Mouse (Mus musculus): ENCODE results near the gene Ezh1. TPM values are rescaled to one million over a fixed set of nuclear protein-coding genes. Genes with fewer than 3 reads are reported as not detected.
A peak's percentile ranks its signal among the peaks of the same experiment; 100 is the strongest.

The Ezh1 gene
- total RNA-seq (2014; fragmentation: Nextera tagmentation) = 18.2 and 20.6 TPM in 2 replicates
- total RNA-seq (2017) = 13.8 and 20.3 TPM in 2 replicates

DNA sequence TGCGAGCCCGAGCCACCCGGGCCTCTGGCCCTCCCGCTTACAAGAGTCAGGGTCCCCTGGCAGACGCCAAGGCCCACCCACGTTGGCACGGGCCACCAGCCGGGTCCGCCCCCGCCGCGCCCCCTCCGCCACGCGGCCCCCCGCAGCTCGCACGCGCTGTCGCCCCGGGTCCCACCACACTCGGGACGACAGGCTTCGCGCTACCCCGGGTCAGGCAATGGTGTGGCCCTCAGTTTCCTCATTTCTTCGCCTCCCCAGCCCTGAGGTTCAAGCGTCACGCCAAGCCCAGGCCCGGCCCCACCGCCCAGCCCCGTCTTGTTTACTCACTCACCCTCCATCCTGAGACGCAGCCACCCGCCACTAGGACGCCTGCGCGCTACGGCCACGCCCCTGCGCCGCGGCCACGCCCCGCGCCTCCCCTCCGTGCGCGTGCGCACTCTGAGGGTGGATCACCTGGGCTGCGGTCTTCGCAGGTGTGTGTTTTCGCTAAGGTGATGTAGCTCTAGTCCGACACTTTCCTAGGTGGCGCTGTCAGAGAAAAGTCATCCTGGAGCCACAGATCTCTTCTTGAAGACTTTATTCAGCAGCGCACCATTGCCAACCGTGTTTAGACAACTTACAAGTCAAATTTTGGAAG lies at the start of gene Ezh1:
Ezh1 (minus strand) TSS at position 399 of the 637 bp plus-strand sequence.
- peak; percentile 90 for ATAC-seq (replicated peaks; ENCODE audit: low FRiP score, low TSS enrichment, poor library complexity, severe bottlenecking)

DNA sequence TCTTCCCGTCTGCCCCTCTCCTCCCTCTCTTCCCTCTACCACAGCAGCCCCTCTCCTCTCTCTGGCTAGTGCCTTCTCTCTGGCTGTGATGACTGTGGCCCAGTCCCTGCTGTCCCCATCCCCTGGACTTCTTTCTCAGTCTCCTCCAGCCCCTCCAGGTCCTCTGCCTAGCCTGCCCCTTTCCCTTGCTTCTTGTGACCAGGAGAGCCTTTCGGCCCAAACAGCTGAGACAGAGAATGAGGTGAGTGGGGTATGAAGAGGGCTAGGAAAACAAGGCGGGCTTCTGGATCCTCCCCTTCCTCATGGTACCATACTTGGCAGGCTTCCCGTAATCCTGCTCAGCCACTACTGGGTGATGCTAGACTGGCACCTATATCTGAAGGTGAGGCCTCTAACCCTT lies 49.0 kb upstream of the Ezh1 start:
- no peak for ATAC-seq (replicated peaks; ENCODE audit: low FRiP score, low TSS enrichment, poor library complexity, severe bottlenecking)

- ATAC-seq (replicated peaks; ENCODE audit: low FRiP score, low TSS enrichment, poor library complexity, severe bottlenecking) = no peak
These were observed 46.2 kb upstream of the Ezh1 start for GRCm38 (mm10) chr11:101272446-101272845.

DNA sequence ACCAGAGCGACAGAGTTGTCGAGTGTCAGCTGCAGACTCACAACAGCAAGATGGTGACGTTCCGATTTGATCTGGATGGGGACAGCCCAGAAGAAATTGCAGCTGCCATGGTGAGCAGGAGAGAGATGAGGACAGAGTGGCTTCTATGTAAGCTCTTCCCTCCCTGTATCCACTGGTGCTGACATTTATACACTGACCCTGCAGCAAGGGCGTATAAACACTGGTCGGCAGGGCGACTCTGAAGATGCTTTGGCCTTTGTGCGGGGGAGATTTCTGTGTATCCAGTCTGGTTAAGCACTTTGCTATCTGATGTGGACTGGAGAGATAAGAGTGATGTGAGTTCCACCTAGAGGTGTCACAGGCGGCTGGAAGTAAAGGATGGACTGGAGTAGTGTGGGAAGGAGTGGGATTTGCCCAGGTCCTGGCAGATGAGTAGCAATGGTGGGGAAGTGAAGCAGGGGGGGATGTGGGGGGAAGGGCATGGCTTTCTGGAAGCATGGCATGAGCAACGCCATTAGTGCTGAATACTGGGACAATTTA lies 43.4 kb upstream of the Ezh1 start:
- no peak for ATAC-seq (replicated peaks; ENCODE audit: low FRiP score, low TSS enrichment, poor library complexity, severe bottlenecking)

GRCm38 (mm10) chr11:101265906-101266305 lies 39.6 kb upstream of the Ezh1 start:
- ATAC-seq (replicated peaks; ENCODE audit: low FRiP score, low TSS enrichment, poor library complexity, severe bottlenecking) = no peak

- no peak for ATAC-seq (replicated peaks; ENCODE audit: low FRiP score, low TSS enrichment, poor library complexity, severe bottlenecking)
These were observed 38.8 kb upstream of the Ezh1 start for GRCm38 (mm10) chr11:101264954-101265471.

- ATAC-seq (replicated peaks; ENCODE audit: low FRiP score, low TSS enrichment, poor library complexity, severe bottlenecking) = no peak
These were observed 37.7 kb upstream of the Ezh1 start for GRCm38 (mm10) chr11:101263989-101264280.

DNA sequence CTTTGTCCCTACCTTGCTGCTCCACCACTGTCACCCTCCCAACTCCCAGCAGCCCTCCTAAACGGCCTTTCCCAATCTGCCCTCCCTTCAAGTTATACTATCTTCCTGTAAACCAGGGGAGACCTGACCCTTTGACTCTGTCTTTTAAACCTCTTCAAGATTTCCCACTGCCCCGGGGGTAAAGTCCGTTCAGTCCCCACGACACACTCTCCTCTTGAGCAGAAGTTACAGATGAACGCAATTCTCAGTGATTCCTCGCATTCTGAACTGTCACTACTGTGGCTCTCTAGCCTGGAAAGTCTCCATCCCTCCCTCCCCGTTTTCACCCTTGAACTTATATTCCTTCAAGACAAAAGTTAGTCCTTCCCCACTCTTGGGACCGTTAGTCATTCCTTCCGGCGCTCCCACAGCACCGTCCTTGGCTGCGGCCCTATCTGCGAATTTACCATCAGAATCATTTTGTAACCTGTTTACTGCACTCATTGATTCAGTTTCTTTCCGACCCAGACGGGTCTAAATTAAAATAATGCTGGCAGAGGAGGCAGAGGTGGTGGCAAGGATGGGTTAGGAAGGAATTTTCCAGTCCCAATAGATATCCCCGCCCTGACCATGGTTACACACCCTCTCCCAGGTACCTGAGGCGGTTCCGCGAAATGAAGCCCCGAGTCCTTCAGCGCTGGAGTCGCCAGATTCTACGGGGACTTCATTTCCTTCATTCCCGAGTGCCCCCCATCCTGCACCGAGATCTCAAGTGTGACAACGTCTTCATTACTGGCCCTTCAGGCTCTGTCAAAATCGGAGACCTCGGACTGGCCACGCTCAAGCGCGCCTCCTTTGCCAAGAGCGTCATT lies 37.1 kb upstream of the Ezh1 start:
- ATAC-seq (replicated peaks; ENCODE audit: low FRiP score, low TSS enrichment, poor library complexity, severe bottlenecking) = no peak

GRCm38 (mm10) chr11:101262272-101262967 lies 36.2 kb upstream of the Ezh1 start:
- no peak for ATAC-seq (replicated peaks; ENCODE audit: low FRiP score, low TSS enrichment, poor library complexity, severe bottlenecking)

GRCm38 (mm10) chr11:101260826-101261380 lies 34.6 kb upstream of the Ezh1 start:
- ATAC-seq (replicated peaks; ENCODE audit: low FRiP score, low TSS enrichment, poor library complexity, severe bottlenecking) = 0 out of 2 replicates have a peak, but pooled peaks have one; percentile 6

DNA sequence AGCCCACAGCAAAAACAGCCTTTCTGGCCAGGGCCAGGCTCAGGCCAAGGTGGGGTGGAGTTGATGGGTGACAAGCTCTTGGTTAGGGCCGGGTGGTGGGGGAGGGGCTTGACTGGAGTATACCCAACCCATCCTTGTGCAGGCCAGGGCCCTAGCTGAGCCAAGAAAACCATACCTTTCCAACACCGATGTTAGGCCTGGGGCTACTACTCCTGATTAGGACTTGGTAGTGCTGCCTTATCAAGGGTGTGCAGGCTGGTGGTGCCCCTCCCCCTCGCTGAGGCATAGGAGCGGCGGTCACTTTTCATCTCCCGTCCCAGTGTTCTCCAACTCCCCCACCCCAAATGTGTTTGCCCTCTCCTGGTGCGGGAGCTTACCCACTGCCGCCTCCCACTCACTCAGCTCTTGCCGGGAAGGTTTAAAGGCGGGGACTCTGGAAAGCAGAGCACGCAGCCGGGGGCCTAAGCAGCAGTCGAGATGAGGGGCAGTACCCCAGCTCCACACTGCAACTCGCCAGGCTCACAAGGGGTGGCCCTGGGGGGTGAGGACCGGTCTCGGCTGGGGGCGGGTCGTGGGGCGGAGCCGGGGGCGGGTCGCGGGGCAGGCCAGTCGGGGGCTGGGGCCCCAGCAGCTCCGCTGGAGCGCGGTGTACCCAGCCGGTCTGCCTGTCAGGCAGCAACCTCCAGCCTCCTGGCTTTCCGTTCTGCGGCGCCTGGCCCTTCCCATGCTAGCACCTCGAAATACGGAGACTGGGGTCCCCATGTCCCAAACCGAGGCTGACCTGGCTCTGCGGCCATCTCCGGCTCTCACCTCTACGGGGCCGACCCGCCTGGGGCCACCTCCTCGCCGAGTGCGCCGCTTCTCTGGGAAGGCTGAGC lies 33.9 kb upstream of the Ezh1 start, which contains the start of gene Wnk4:
Wnk4 (plus strand) TSS at position 620 of the 878 bp plus-strand sequence.
- ATAC-seq (replicated peaks; ENCODE audit: low FRiP score, low TSS enrichment, poor library complexity, severe bottlenecking) = peak; percentile 89

GRCm38 (mm10) chr11:101259261-101259712 lies 33.0 kb upstream of the Ezh1 start:
- ATAC-seq (replicated peaks; ENCODE audit: low FRiP score, low TSS enrichment, poor library complexity, severe bottlenecking) = no peak

DNA sequence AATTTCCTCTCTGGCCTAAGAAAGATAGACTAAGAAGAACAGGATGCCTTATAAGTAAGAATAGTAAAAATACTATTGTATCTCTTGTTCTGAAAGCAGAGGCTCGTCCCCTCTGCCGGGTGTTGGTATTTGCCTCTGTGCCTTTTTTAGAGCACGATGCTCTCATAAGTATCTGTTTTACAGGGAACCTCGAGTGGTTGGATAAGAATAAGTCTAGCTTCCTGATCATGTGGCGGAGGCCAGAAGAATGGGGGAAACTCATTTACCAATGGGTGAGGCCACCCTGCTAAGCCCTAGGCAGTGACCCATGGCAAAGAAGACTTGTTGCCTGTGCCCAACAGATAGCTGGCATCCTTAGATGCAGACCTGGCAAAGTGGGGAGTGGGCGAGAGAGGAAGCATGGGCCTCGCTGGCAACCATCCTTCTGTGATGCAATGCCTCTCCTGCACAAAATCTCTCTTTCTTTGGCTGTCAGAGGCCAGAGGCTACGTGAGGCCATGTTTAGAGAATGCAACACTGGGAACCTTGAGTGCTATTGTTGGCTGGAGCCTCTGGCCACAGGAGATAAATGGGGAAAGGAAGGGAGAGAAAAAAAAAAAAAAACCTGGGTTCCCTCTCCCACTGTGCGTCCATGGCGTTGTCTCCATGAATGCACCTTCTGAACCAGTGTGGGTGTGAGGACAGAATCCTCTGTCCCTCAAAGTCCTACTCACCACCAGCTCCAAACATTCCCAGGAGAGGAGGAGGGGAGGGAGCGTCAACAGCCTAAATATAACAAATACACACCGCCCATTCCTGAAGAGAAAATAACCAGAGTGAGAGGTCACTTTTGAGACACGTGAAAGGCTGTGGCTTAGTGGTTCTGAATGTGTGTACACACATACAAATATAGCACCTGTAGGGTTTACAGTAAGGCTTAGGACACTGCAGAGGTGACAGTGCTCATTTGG lies 29.8 kb upstream of the Ezh1 start:
- no peak for ATAC-seq (replicated peaks; ENCODE audit: low FRiP score, low TSS enrichment, poor library complexity, severe bottlenecking)

DNA sequence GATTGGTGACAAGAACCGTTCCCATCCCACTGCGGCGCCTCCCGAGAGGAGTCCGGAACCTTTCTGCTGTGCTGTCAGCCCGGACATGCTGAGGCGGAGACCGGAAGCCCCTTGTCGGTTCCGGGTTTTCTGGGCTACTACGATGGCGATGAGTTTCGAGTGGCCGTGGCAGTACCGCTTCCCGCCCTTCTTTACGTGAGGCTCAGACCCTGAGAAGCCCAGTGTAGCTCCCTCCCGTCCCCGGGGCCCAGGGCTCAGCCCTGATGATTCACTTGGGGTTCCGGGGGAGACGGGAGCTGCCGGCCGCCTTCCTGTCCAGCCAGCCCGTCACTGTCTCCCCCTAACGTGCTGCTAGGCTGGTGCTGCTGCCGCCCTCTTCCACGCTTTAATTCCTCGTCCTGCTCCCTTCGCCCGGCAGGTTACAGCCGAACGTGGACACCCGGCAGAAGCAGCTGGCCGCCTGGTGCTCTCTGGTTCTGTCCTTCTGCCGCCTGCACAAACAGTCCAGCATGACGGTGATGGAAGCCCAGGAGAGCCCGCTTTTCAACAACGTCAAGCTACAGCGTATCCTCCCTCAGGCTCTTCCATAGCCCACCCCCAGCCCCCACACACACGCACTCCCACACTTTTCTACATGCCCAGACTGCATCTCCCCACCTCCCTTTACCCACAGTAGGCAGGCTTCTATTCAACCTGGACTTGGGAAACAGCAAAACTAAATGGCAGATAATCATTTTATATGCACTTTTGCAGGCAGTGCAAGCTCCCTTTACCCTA lies 27.5 kb upstream of the Ezh1 start, which contains the start of gene Vps25:
Vps25 (plus strand) TSS at position 95 of the 777 bp plus-strand sequence.
- ATAC-seq (replicated peaks; ENCODE audit: low FRiP score, low TSS enrichment, poor library complexity, severe bottlenecking) = peak; percentile 85

DNA sequence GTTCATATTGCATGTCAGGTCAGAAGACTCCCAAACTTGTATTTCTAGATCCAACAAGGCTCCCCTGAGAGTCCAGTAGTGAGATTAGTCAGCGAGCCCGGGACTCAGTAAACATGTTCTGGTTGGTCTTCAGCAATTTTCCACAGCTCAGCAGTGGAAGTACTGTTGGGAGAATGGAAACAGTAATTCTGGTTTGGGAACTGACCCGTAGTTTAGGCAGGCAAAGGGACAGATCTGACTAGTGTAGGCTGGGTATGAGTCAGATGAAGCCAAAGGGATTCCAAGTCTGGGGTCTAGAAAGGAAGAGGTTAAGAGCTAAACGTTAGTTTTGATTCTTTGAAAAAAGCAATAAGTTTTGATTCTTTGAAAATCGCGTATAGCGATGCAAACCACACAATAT lies 26.7 kb upstream of the Ezh1 start:
- no peak for ATAC-seq (replicated peaks; ENCODE audit: low FRiP score, low TSS enrichment, poor library complexity, severe bottlenecking)

DNA sequence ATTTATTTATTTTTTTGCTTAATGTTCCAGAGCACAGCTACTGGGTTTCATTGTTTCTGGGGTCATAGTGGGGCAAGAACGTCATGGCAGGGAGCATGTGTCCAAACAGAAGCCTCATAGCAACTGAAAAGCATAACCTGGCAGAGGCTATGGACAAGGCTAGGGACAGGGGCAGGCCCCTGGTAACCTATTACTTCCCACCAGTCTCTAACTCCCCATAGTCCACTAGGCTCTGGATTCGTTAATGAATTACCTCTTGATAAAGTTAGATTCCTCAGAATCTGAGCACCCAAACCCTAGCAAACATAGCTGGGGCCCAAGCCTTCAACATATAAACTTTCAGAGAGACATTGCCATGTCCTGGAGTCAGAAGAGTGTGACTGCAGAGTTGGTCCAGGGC lies 24.8 kb upstream of the Ezh1 start:
- ATAC-seq (replicated peaks; ENCODE audit: low FRiP score, low TSS enrichment, poor library complexity, severe bottlenecking) = no peak
